Mouse (Mus musculus): ENCODE results near the gene Btbd11. TPM values are rescaled to one million over a fixed set of nuclear protein-coding genes. Genes with fewer than 3 reads are reported as not detected.

The Btbd11 gene
- total RNA-seq (2021), result 1 to 10 TPM; 2.4 to 2.6 TPM
- long read RNA-seq, experiment 1, full-length matches to known transcripts, result 2 of 2 reads
- long read RNA-seq, experiment 1, partial matches to known transcripts, result 0 of 2 reads
- long read RNA-seq, experiment 1, other reads (novel, unspliced or antisense), result 0 of 2 reads
- long read RNA-seq, experiment 2, full-length matches to known transcripts, result 2 of 3 reads
- long read RNA-seq, experiment 2, partial matches to known transcripts, result 1 of 3 reads
- long read RNA-seq, experiment 2, other reads (novel, unspliced or antisense), result 0 of 3 reads

GRCm38 (mm10) chr10:85386605-85387218 is at the start of gene Btbd11:
Gene Btbd11, plus strand, starts transcription at chr10:85386814.
- DNase-seq (ENCODE audit: low spot score in 2 of 2), result peak; percentile 76 to 91

DNA sequence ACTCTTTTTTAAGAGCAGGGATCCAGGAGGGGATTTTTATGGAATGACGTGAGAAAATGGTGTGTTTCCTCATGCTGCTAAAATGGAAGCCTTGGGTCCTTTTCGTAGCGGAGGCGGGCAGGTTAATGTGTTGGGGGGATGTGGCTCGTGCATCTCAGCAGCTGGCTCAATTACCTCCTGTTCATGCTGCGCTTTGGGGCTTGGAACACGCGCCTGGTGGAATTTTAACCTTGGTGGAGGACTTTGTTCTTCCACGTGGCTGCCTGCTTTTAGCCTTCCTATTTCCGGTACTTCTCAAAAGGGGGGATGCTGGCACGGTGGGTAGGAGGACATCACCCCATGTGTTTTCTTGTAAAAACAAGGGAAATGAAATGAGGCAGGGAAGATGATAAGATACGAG is 47.9 kb upstream of the Btbd11 start:
- no peak for DNase-seq (ENCODE audit: low spot score in 2 of 2)

DNA sequence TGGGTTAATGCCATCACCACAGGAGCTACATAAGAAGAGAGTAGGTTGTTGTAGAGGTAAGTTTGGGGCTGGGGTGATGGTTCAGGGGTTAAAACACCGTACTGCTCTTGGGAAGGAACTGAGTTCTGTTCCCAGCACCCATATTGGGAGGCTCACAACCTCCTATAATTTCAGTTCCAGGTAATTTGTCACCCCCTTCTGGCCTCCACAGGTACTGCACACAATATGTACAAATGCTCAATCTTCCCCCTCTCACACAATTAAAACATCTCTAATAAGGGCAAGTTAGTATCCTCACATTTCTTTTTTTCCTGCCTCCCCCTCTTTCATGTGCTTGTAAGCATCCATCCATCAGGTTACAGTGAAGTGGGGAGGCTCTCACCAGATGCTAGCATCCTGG is 44.7 kb upstream of the Btbd11 start:
- no peak for DNase-seq (ENCODE audit: low spot score in 2 of 2)

- no peak for DNase-seq (ENCODE audit: low spot score in 2 of 2)
Measured at GRCm38 (mm10) chr10:85347171-85347570, 39.4 kb upstream of the Btbd11 start.

DNA sequence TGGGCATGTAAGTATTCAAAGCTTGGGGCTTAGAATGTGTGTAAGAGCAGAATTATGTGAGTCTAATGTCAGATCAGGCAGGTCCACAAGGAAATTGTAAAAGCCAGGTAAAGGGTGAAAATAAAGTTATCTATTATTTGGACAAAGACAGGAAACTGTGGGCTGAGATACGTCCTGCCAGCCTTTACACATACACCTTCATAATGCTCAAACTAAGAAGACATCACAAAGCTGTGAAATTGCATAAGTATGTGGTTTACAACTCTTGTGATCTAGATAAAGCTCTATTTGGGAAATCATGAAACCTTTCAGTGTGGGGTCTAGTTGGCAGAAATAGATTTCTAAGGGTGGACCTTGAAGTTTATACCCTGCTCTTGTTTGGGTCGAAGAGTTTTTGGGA is 34.1 kb upstream of the Btbd11 start:
- DNase-seq (ENCODE audit: low spot score in 2 of 2), result no peak

GRCm38 (mm10) chr10:85354270-85354669 is 32.3 kb upstream of the Btbd11 start:
- no peak for DNase-seq (ENCODE audit: low spot score in 2 of 2)

DNA sequence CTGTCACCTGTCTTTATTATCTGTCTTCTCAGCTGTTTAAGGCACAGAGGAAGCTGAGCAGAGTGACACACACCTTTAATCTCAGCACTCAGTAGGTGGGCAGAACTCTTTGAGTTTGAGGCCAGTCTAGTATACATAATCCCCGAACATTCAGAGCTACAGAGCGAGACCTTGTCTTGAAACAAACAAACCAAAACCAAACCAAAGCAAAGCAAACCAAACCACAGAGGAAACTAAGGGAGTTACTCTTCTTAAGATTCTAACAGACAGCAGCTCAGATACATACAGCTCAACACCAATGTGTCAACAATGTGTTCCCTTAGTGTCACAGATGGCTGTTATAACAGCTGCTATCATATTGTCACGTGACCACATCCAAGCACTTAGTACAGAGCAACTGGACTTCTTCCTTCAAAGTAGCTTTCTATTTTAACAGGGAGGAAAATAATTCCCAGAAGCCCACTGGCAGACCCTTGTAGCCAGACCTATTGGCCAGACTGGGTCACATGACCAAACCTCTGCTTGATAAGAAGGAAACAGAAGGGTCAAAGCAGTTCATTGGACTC is 27.0 kb upstream of the Btbd11 start:
- no peak for DNase-seq (ENCODE audit: low spot score in 2 of 2)

DNA sequence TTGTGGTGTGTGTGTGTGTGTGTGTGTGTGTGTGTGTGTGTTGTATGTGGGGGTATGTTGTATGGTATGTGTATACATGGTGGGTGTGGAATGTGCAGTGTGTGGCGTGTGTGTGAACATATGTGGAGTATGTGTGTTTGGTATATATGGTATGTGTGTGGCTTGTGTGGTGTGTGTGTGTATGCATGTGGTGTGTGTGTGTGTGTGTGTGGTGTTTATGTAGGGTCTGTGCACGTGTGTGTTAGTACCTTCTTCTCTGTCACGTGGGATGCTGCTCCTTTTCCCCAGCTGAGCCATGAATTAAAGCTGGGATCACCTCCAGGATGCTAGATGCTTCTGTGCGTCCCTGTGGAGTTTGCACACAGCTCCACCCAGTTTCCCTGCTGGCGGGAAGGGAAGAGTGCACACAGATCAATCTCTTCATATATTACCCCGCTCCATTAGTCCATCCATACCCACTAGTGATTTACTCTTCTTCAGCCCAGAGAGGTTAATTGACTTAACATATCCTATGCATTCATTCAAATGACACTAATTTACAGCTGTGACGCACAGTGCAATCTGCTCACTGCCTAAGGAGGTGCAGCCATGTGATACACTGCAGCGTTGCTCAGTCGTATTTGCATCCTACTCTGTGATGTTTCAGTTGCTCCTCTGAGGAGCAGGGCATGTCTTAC is 23.7 kb upstream of the Btbd11 start:
- no peak for DNase-seq (ENCODE audit: low spot score in 2 of 2)

- DNase-seq (ENCODE audit: low spot score in 2 of 2), result no peak
Measured at GRCm38 (mm10) chr10:85366876-85367275, 19.7 kb upstream of the Btbd11 start.

DNA sequence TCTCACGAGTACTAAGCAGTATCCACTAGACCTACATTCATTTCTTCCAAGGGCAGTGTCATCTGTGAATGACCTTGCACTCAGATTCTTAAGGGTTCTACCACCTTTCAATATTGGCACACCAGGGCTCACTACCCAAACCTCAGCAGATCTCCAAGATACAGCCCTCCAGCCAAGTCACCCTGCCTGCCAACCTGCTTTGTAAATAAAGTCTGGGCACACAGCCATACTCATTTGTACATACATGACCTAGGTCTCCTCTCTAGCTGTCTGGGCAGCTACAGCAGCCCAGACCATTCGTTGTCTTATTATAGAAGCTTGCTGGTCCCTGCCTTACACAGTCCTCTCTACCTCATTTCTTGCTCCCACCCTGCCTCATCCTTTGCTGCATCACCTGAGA is 15.3 kb upstream of the Btbd11 start:
- DNase-seq (ENCODE audit: low spot score in 2 of 2), result no peak

DNA sequence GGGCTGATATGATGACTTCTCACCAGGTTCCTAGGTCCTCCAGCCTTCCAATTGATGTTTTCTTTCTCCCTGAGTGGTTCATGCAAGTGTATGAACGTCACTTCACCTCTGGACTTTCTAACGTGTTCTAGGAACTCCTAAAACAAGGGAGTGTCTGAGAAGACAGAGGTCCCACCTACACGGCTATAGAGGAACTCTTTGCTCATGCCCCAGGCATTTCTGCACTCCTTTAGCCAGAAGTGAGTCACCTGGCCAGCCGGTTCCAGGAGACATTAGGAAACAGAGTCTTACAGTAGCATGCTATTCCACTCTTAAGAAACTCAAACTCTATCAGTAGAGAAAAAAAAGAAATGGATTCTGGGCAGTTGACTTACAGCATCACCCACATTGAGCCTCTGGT is 14.5 kb upstream of the Btbd11 start:
- DNase-seq (ENCODE audit: low spot score in 2 of 2), result no peak

- no peak for DNase-seq (ENCODE audit: low spot score in 2 of 2)
Measured at GRCm38 (mm10) chr10:85378972-85379371, 7.6 kb upstream of the Btbd11 start.

DNA sequence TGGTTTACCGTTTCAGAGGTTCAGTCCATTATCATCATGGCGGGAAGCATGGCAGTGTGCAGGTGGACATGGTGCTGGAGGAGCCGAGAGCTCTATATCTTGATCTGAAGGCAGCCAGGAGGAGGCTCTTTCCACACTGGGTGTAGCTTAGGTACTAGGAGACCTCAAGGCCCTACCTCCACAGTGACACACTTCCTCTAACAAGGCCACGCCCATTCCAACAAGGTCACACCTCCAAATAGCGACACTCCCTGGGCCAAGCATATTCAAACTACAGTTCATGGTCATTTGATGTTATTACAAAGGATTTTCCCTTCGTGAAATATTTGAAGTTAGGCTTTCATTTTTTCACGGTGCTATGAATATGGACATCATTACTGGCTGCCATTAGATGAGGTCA is 3.6 kb upstream of the Btbd11 start:
- no peak for DNase-seq (ENCODE audit: low spot score in 2 of 2)

- DNase-seq (ENCODE audit: low spot score in 2 of 2), result peak in 1 of 2 experiments; percentile 42
Measured at GRCm38 (mm10) chr10:85387219-85388070, 831 bp downstream of the Btbd11 start.

- no peak for DNase-seq (ENCODE audit: low spot score in 2 of 2)
Measured at GRCm38 (mm10) chr10:85388071-85388750, 1.6 kb downstream of the Btbd11 start.

- peak in 1 of 2 experiments; percentile 39 for DNase-seq (ENCODE audit: low spot score in 2 of 2)
Measured at GRCm38 (mm10) chr10:85388751-85389115, 2.1 kb downstream of the Btbd11 start.

DNA sequence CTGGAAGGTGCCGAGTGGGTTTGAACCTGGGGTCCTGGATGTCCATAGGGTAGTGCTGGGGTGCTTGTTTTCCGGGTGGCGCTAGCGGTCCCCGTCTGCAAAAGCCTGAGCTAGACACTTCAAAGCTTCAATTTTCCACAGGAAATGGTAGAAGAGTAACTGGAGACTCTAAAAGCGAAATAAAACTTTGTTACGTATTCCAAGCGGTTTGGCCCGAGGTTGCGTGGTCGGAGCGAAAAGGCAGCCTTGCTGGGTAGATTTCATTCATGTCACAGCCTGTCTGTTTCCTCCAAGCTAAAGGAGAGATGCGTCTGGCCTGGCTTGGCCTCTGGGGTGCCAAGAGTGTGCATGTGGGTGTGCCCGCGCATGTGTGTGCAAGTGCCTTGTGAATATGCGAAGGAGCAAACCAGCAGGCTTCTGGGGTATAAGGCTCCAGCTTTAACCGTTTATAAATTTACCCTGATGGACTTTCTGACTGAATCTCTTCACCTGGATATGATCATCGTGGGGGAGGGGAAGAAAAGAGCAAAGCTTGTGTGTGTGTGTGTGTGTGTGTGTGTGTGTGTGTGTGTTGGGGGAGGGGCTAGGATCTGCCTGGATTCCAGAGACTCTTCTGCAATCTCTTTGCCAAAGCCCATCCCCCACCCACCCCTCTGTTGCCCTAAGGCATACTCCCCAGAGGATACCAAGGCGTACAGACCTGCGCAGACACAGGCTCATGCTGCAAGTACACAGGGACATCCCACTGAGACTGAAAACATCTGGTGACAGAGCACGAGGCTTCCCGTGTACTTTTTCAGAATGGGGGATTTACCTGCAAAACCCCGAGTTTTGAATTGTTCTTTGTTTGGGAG is 2.9 kb downstream of the Btbd11 start:
- no peak for DNase-seq (ENCODE audit: low spot score in 2 of 2)

GRCm38 (mm10) chr10:85393016-85393415 is 6.4 kb downstream of the Btbd11 start:
- DNase-seq (ENCODE audit: low spot score in 2 of 2), result no peak

GRCm38 (mm10) chr10:85394558-85394957 is 7.9 kb downstream of the Btbd11 start:
- no peak for DNase-seq (ENCODE audit: low spot score in 2 of 2)

GRCm38 (mm10) chr10:85411120-85411519 is 24.5 kb downstream of the Btbd11 start:
- DNase-seq (ENCODE audit: low spot score in 2 of 2), result no peak

Data from gastrocnemius, postnatal 4 days (tissue).